Mouse (Mus musculus) liver, embryonic 13.5 days (tissue): ENCODE results near the gene Dph1. TPM values are rescaled to one million over a fixed set of nuclear protein-coding genes. Genes with fewer than 3 reads are reported as not detected.

ENCODE experiments used
- ATAC-seq: fragments of 200-750 bp; cut with Nextera tagmentation; 2 replicates; pipeline ENCODE4 v1.8.0; 2017; ENCODE audit warnings: low read depth, mild to moderate bottlenecking, moderate number of reproducible peaks, moderate library complexity
- DNase-seq: peaks from one replicate; pipeline ENCODE4 v3.0.0; 2022
- H3K27ac ChIP-seq: fragments of 300-500 bp; sonication (generic); 2 replicates; pipeline ENCODE4 v1.5.1; 2015; ENCODE audit warnings: moderate library complexity, mild to moderate bottlenecking, inconsistent platforms
- H3K27me3 ChIP-seq: fragments of 300-500 bp; sonication (generic); 2 replicates; pipeline ENCODE4 v1.6.1; 2015; ENCODE audit warnings: mild to moderate bottlenecking, inconsistent platforms
- H3K36me3 ChIP-seq: fragments of 300-500 bp; sonication (generic); 2 replicates; pipeline ENCODE4 v1.6.1; 2015; ENCODE audit warnings: mild to moderate bottlenecking, inconsistent platforms
- H3K4me1 ChIP-seq: fragments of 300-500 bp; sonication (generic); replicated peaks from 2 replicates; pipeline ENCODE4 v1.6.1; 2015; ENCODE audit warnings: inconsistent platforms
- H3K4me2 ChIP-seq: fragments of 300-500 bp; sonication (generic); 2 replicates; pipeline ENCODE4 v1.6.1; 2015; ENCODE audit warnings: inconsistent platforms, mild to moderate bottlenecking, moderate library complexity
- H3K4me3 ChIP-seq: fragments of 300-500 bp; sonication (generic); replicated peaks from 2 replicates; pipeline ENCODE4 v1.5.1; 2015; ENCODE audit warnings: mild to moderate bottlenecking, inconsistent platforms
- H3K9ac ChIP-seq: fragments of 300-500 bp; sonication (generic); 2 replicates; pipeline ENCODE4 v1.6.1; 2015; ENCODE audit warnings: mild to moderate bottlenecking, inconsistent platforms
- H3K9me3 ChIP-seq: fragments of 300-500 bp; sonication (generic); replicated peaks from 2 replicates; pipeline ENCODE4 v1.6.1; 2016; ENCODE audit warnings: inconsistent platforms
- WGBS: fragments of 180-500 bp; shearing (Covaris S2); methylation state at CpG from one replicate; pipeline ENCODE4 v1.1.7; 2015; ENCODE audit not compliant: insufficient replicate concordance; 5-methylcytosine and 5-hydroxymethylcytosine counted together
- polyA plus RNA-seq: library from polyadenylated mRNA; unstranded; fragments of >200 nt; fragmentation: Nextera tagmentation; extraction: Ambion mirVana; gene quantifications from 2 replicates; pipeline ENCODE4 v1.2.1, GENCODE M21; 2015

The Dph1 gene
- polyA plus RNA-seq, 1 experiment from 2014 or later, result 13.8 TPM

DNA sequence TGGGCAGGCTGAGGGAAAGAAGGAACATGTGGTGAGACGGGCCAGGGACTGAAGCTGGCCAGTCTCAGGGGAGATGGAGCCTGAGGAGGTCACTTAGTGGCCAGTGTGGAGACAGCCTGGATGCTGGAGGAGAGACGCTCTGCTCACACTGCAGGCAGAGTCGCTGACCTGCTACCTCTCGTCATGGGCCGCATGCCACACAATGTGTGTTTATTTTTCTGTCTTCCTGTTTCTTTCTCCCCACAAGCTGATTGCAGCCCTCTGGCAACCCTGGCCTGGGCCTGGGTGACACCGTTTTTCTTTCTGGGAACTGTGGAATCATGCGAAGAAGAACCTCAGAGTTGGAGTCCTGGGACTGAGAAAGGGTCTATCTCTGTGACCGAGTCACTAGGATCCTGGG, 10.7 kb upstream of the Dph1 start:
- H3K27ac ChIP-seq, result no peak overlapping the region
- H3K9me3 ChIP-seq, result no peaks in the 10 kb centered on the region
- peaks cover 51% of the 10 kb centered on the region for H3K4me1 ChIP-seq
- no peaks in the 10 kb centered on the region for H3K36me3 ChIP-seq
- H3K4me3 ChIP-seq, result no peak overlapping the region
- 53% methylated on average over 8 of the region's 8 CpGs for WGBS
- no peak overlapping the region for H3K9ac ChIP-seq
- no peak overlapping the region for H3K4me2 ChIP-seq
- no peak for ATAC-seq
- peaks cover 44% of the 10 kb centered on the region for H3K27me3 ChIP-seq
- DNase-seq, result no peak

DNA sequence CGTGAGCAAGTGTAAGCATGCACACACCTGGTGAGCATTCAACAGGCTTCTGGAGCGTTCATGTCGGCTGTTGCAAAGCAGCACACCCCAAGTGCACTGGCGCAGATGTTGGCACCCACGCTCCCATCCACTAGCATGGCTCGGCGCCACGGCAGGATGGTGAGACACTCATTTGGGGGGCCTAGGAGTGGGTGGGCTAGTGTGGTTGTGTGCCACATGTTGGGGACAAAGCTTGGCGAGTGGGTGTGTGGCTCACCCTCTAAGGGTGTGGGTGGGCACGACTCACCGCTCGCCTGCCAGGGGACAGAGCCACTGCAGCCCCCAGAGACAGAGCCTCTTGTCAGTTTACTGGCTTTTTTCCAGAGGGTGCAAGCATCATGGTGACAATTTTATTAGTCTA, 9.9 kb upstream of the Dph1 start:
- peaks cover 49% of the 10 kb centered on the region for H3K4me1 ChIP-seq
- no peak overlapping the region for H3K4me2 ChIP-seq
- WGBS, result 84% methylated on average over 12 of the region's 12 CpGs
- H3K4me3 ChIP-seq, result no peak overlapping the region
- ATAC-seq, result no peak
- no peak overlapping the region for H3K9ac ChIP-seq
- no peak for DNase-seq
- peaks cover 52% of the 10 kb centered on the region for H3K27me3 ChIP-seq
- H3K27ac ChIP-seq, result no peak overlapping the region
- no peaks in the 10 kb centered on the region for H3K36me3 ChIP-seq
- no peaks in the 10 kb centered on the region for H3K9me3 ChIP-seq

DNA sequence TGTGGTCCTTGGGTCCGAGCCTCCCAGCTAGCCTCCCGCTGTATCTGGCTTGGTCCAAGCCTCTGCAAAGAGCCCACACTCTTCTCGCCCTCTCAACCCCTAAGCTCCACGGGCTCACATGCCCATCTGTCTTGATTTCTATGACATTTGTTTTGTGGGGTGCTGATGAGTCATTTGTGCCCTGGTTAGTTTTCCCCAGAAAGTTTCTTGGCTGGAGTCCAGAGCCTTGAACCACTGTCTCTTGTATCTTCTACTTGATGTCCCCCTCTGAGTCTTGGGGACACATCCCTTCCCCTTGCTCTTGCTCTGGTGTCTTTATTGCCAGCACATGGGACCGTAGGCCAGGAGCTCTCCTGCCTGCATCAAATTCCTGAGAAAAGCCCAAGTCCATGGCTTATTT, 8.9 kb upstream of the Dph1 start:
- ATAC-seq (no peak), DNase-seq (no peak)
- Histone ChIP-seq H3K27me3 (peaks cover 61% of the 10 kb centered on the region), H3K36me3 (no peaks in the 10 kb centered on the region), H3K9me3 (no peaks in the 10 kb centered on the region), H3K4me3 (no peak overlapping the region), H3K27ac (no peak overlapping the region), H3K4me2 (no peak overlapping the region), H3K4me1 (peaks cover 42% of the 10 kb centered on the region), H3K9ac (no peak overlapping the region)
- WGBS, result 66% methylated on average over 5 of the region's 5 CpGs

DNA sequence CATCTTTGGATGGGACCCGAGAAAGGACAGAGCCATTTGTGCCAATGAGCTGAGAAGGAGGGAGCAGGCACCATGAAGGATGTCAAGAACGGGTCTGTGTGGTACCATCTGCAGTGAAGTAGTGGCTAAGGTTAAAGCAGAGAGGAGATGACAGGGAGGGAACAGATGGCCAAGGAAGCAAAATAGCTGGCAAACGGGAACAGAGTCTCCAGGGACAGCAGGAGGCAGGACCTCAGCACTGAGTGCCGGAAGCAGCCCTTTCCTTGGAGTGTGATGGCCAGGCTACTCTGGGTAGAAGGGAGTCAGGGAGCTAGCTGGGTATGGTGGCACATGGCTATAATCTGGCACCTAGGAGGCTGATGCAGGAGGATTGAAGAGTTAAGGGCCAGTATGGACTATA, 7.8 kb upstream of the Dph1 start:
- DNase-seq, result no peak
- no peak overlapping the region for H3K9ac ChIP-seq
- H3K27me3 ChIP-seq, result peaks cover 73% of the 10 kb centered on the region
- H3K27ac ChIP-seq, result no peak overlapping the region
- no peak for ATAC-seq
- H3K36me3 ChIP-seq, result no peaks in the 10 kb centered on the region
- no peak overlapping the region for H3K4me2 ChIP-seq
- 64% methylated on average over 4 of the region's 4 CpGs for WGBS
- no peaks in the 10 kb centered on the region for H3K9me3 ChIP-seq
- H3K4me1 ChIP-seq, result peaks cover 43% of the 10 kb centered on the region
- no peak overlapping the region for H3K4me3 ChIP-seq

DNA sequence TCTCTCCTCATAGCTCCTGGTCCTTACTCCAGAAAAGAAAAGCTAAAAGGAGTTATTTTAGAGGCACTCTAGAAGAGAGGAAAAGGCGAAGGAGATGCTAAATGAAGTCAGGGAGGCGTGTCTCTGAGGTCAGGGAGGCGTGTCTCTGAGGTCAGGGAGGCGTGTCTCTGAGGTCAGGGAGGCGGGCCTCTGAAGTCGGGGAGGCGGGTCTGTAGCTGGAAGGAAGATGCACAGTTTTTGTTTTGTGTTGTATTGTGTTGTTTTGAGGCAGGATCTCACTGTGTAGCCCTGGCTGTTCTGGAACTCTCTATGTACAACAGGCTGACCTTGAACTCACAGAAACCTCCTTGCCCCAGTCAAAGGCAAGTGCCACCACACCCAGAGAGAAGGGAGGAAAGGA, 6.9 kb upstream of the Dph1 start:
- peaks cover 49% of the 10 kb centered on the region for H3K4me1 ChIP-seq
- no peak overlapping the region for H3K4me3 ChIP-seq
- ATAC-seq (no peak), DNase-seq (no peak)
- H3K9ac ChIP-seq, result no peak overlapping the region
- no peak overlapping the region for H3K27ac ChIP-seq
- no peaks in the 10 kb centered on the region for H3K9me3 ChIP-seq
- WGBS, result 24% methylated on average over 7 of the region's 7 CpGs
- no peaks in the 10 kb centered on the region for H3K36me3 ChIP-seq
- H3K27me3 ChIP-seq, result peaks cover 81% of the 10 kb centered on the region
- no peak overlapping the region for H3K4me2 ChIP-seq

DNA sequence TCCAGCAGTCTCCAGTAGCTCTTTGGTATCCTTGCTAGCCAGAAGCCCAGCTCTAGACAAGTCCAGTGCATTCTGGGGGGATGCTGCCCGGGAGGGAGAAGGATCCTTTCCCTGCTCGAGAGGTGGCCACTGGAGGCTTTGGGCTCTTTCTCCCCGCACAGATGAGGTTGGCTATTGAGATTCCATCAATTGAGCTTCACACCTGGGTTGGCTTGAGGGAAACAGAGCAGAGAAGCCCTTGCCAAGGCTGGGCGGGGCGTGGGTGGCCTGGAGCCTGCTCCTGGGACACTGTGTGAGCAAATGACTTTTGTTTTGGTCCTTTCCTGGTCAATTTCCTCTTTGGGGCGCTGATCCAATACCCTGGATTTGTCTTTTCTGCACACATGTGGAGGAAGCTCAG, 5.1 kb upstream of the Dph1 start:
- peaks cover 97% of the 10 kb centered on the region for H3K27me3 ChIP-seq
- ATAC-seq, result no peak
- H3K4me2 ChIP-seq, result no peak overlapping the region
- peaks cover 42% of the 10 kb centered on the region for H3K4me1 ChIP-seq
- H3K9me3 ChIP-seq, result no peaks in the 10 kb centered on the region
- no peaks in the 10 kb centered on the region for H3K36me3 ChIP-seq
- H3K9ac ChIP-seq, result no peak overlapping the region
- no peak overlapping the region for H3K27ac ChIP-seq
- no peak overlapping the region for H3K4me3 ChIP-seq
- DNase-seq, result no peak
- WGBS, result 47% methylated on average over 6 of the region's 6 CpGs

DNA sequence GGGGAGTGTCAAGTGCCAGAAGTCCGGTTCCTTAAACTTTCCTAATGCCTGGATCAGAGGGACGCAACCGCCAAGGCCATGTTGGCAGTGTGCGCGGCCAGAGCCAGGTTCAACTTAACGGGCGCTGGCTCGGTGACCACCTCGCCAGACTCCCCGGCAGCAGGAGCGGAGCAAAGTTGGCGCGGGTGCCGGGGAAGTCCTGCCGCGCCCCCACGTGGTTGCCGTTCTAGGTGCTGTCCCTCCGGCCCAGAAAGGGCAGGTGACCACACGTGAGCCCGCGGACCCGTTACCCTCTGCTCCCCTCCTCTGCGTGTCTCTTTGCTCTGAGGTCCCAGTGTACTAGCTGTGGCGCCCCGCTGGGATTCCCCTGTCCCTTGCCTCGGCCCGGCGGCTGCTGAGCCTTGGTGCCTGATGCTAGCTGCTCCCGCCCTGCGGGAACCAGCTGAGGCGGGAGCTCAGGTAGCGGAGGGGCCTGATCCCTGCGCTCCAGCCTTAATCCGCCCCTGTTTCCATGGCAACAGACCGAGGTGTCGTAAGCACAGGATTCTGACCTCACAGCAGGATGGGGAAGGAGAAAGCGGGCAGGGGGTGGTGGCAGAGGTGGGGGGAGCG, 3.9 kb upstream of the Dph1 start:
- H3K36me3 ChIP-seq, result no peaks in the 10 kb centered on the region
- ATAC-seq (no peak), DNase-seq (no peak)
- H3K27me3 ChIP-seq, result peaks cover 92% of the 10 kb centered on the region
- H3K27ac ChIP-seq, result no peak overlapping the region
- H3K9ac ChIP-seq, result no peak overlapping the region
- H3K4me1 ChIP-seq, result peaks cover 50% of the 10 kb centered on the region
- peak overlapping the region; percentile 79 for H3K4me2 ChIP-seq
- peak overlapping the region; percentile 61 for H3K4me3 ChIP-seq
- 1% methylated on average over 39 of the region's 39 CpGs for WGBS
- no peaks in the 10 kb centered on the region for H3K9me3 ChIP-seq

DNA sequence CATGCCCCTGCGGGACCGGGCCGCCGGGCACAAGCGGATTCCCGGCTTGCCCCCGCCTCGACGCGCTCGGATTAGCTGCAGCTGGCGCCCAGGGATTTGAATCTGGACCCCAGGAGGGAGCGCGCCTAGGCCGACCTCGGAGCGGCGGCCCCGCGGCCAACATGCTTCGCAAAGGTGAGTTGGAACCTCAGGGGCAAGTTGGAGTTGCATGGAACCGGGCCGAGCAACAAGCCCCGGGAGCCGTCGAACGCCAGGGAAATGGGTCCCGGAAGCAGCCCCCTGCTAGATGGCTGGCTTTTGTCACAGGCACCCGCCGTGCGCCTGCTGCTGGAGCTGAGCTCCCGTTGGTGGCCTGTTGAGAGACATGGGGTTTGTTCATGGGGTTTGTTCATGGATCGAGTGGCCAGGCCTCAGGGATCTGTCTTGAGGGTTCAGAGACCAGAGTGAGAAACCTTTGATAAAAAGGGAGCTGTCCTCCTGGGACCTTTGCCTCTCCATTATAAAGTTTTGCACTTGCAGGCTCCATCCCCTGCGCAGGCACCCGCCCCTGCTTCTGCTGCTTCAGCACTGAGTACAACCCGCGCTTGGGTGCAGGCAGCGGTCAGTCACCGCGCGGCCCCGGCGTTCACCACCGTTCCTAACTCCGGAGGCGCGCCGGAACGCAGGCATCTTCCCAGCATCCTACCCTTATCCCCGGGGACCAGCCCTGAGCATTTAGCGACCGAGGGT, 3.2 kb upstream of the Dph1 start:
- H3K4me3 ChIP-seq, result peak overlapping the region; percentile 61
- H3K9me3 ChIP-seq, result no peaks in the 10 kb centered on the region
- H3K9ac ChIP-seq, result peak overlapping the region; percentile 55
- peaks cover 57% of the 10 kb centered on the region for H3K4me1 ChIP-seq
- ATAC-seq (no peak), DNase-seq (no peak)
- peaks cover 86% of the 10 kb centered on the region for H3K27me3 ChIP-seq
- no peaks in the 10 kb centered on the region for H3K36me3 ChIP-seq
- WGBS, result 1% methylated on average over 52 of the region's 52 CpGs
- H3K4me2 ChIP-seq, result peak overlapping the region; percentile 79
- no peak overlapping the region for H3K27ac ChIP-seq

DNA sequence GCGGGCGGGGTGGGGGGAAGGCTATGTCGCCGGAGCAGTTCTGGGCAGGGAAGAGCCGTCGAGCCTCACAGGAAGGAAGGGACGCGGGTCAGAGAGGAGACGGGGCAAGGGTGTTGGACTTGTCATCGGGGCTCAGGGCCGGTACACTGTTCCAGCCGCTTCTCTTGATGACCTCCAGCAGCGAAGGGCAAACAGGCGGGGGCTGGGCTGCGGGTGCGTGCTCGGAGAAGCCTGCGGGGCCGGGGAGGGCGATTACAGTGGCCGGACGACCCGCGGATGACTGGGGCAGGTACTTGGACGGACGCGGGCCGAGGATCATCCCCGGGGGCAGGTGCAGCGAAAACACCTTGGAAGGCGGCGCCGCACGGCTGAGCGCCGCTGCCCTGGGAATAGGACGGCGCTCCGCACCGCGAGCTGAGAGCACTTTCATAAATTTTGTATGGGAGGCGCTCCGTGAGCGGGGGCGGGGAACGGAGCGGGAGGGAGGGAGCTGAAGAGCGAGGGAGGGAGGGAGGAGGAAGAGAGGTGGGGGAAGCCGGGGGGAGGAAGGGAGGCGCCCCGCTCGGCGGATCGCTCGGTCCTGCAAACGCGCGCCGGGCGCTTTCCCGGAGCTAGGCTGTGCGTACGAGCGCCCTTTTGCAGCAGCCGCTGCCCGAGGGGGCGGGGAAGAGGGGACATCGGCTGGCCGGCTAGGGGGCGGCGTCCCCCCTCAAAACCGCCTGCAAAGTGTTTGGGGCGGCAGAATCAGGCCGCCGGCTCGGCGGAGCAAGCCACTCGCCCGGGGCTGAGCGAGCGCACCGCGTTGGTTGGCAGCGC, 2.4 kb upstream of the Dph1 start, which contains the start of gene Rtn4rl1:
Rtn4rl1 (plus strand) TSS at position 528 of the 816 bp plus-strand sequence.
- under 1% methylated on average over 84 of the region's 84 CpGs for WGBS
- ATAC-seq, result no peak
- H3K27me3 ChIP-seq, result peaks cover 79% of the 10 kb centered on the region
- H3K4me1 ChIP-seq, result peaks cover 65% of the 10 kb centered on the region
- no peak within 1 kb of the TSS for H3K27ac ChIP-seq
- H3K4me2 ChIP-seq, result peak within 1 kb of the TSS; percentile 79
- peak within 1 kb of the TSS; percentile 61 for H3K4me3 ChIP-seq
- H3K9ac ChIP-seq, result peak within 1 kb of the TSS; percentile 55
- no peaks in the 10 kb centered on the region for H3K9me3 ChIP-seq
- no peak for DNase-seq
- H3K36me3 ChIP-seq, result no peaks in the 10 kb centered on the region

DNA sequence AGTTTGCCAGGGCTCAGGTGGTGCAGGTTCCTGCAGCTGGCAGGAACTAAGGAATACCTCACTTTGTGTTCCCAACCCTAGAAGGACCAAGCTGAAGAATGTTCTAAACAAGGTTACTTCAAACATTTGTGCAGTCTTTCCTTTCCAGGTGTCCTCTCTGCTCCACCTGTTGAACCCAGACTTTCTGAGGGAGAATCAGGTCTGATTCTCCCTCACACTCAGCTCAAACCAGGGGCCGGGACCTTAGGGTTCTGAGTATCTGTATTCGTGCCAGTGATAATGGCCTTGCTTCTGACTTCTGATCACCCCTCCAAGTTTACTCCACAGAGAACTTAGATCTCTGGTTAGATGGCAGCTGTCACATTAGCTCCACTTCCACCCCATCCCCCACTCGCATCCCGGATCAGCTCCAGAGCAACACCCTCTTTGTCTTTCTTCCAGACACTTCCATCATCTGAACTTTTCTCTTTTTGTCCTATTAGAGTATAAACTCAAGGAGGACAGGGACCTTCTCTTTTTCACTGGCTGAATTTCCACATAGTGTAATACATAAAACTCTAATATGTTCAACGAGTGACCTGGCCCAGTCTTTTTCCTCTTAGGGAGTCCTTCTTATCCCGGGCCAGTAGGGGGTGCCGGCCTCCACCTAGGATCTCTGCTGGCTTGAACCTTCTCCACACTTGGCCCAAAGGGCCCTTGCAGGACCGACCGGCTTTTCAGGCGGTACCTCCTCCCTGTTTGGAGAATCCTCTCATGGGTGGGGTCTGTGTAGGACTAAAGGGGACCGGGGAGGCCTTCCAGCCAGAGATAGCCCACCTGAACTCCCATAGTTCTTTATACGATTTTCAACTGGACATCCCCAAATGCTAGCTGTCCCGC, 1.5 kb upstream of the Dph1 start:
- peak overlapping the region; percentile 79 for H3K4me2 ChIP-seq
- no peak overlapping the region; the same call in 1 of the 2 replicates for H3K27ac ChIP-seq
- H3K36me3 ChIP-seq, result no peaks in the 10 kb centered on the region
- peak overlapping the region; percentile 61 for H3K4me3 ChIP-seq
- 0 out of 2 replicates have a peak, but pooled peaks have one; percentile 22 for ATAC-seq
- peak overlapping the region; percentile 55; the same call in 1 of the 2 replicates for H3K9ac ChIP-seq
- peak; percentile 68 for DNase-seq
- 25% methylated on average over 13 of the region's 13 CpGs for WGBS
- H3K27me3 ChIP-seq, result peaks cover 70% of the 10 kb centered on the region
- peaks cover 61% of the 10 kb centered on the region for H3K4me1 ChIP-seq
- H3K9me3 ChIP-seq, result no peaks in the 10 kb centered on the region
